Mouse (Mus musculus) cerebellum, adult 9-11 months (tissue): ENCODE data around the gene Kmt2c.
A peak's percentile ranks its signal among the peaks of the same experiment; 100 is the strongest.
"Not testable (repeated sequence)": the region's sequence is repeated elsewhere in the genome, so short reads cannot be mapped to it uniquely, and the experiment has no call there.

Experiments used
- DNase-seq: peaks from one replicate; pipeline ENCODE4 v3.0.0; 2022

Gene Kmt2c

GRCm38 (mm10) chr5:25515767-25516166 lies 17.2 kb upstream of the Kmt2c start, which contains the start of gene Cct8l1:
Cct8l1 (plus strand) TSS chr5:25516067.
- no peak for DNase-seq

- DNase-seq, result no peak
Measured at GRCm38 (mm10) chr5:25506041-25506440, 7.5 kb upstream of the Kmt2c start.

GRCm38 (mm10) chr5:25500686-25501085 lies 2.1 kb upstream of the Kmt2c start:
- DNase-seq, result peak; percentile 31

GRCm38 (mm10) chr5:25499423-25500398 lies 1.1 kb upstream of the Kmt2c start:
- DNase-seq, result peak; percentile 99

GRCm38 (mm10) chr5:25498821-25499422 lies 339 bp upstream of the Kmt2c start:
- DNase-seq, result no peak

- peak; percentile 65 for DNase-seq
Measured at GRCm38 (mm10) chr5:25497720-25498345, 750 bp downstream of the Kmt2c start.

GRCm38 (mm10) chr5:25497369-25497719 lies 1.2 kb downstream of the Kmt2c start:
- no peak for DNase-seq

GRCm38 (mm10) chr5:25496652-25497051 lies 1.9 kb downstream of the Kmt2c start:
- DNase-seq, result no peak

- no peak for DNase-seq
Measured at GRCm38 (mm10) chr5:25478863-25479262, 19.7 kb downstream of the Kmt2c start.

- DNase-seq, result no peak
Measured at GRCm38 (mm10) chr5:25475789-25476188, 22.8 kb downstream of the Kmt2c start.

- DNase-seq, result no peak
Measured at GRCm38 (mm10) chr5:25472070-25472469, 26.5 kb downstream of the Kmt2c start.

- DNase-seq, result no peak
Measured at GRCm38 (mm10) chr5:25461956-25462355, 36.6 kb downstream of the Kmt2c start.

GRCm38 (mm10) chr5:25455432-25455831 lies 43.2 kb downstream of the Kmt2c start:
- not testable (repeated sequence) for DNase-seq

- no peak for DNase-seq
Measured at GRCm38 (mm10) chr5:25452691-25453090, 45.9 kb downstream of the Kmt2c start.

GRCm38 (mm10) chr5:25437508-25437907 lies 61.1 kb downstream of the Kmt2c start:
- DNase-seq, result no peak

- DNase-seq, result peak; percentile 58
Measured at GRCm38 (mm10) chr5:25436081-25436480, 62.5 kb downstream of the Kmt2c start.

- DNase-seq, result peak; percentile 40
Measured at GRCm38 (mm10) chr5:25422576-25422975, 76.0 kb downstream of the Kmt2c start.

GRCm38 (mm10) chr5:25420601-25421000 lies 78.0 kb downstream of the Kmt2c start:
- peak; percentile 56 for DNase-seq

GRCm38 (mm10) chr5:25415382-25415781 lies 83.2 kb downstream of the Kmt2c start:
- DNase-seq, result no peak

GRCm38 (mm10) chr5:25396727-25397126 lies 101.9 kb downstream of the Kmt2c start:
- no peak for DNase-seq

- DNase-seq, result no peak
Measured at GRCm38 (mm10) chr5:25392655-25393054, 105.9 kb downstream of the Kmt2c start.

- DNase-seq, result peak; percentile 11
Measured at GRCm38 (mm10) chr5:25383581-25383980, 115.0 kb downstream of the Kmt2c start.

GRCm38 (mm10) chr5:25379188-25379587 lies 119.4 kb downstream of the Kmt2c start:
- no peak for DNase-seq

- no peak for DNase-seq
Measured at GRCm38 (mm10) chr5:25368420-25368819, 130.2 kb downstream of the Kmt2c start.
